Mouse (Mus musculus) layer of hippocampus, postnatal 25 days (tissue): ENCODE results near the gene Gucd1. TPM values are rescaled to one million over a fixed set of nuclear protein-coding genes. Genes with fewer than 3 reads are reported as not detected.

Experiments
- DNase-seq, 2 experiments: peaks; one replicate each; pipeline ENCODE4 v3.0.0; 2022; ENCODE audit warnings: mixed read lengths in 2 of 2, low spot score in 1 of 2; ENCODE audit errors: extremely low spot score in 1 of 2
- total RNA-seq, 2 experiments: library from RNA; stranded (reverse); gene quantifications; 2 replicates each; pipeline ENCODE4 v1.2.3; 2021

Gene Gucd1
- total RNA-seq, 2 experiments from 2014 or later = 16.3 to 19.5 TPM

- DNase-seq = peak; percentile 48 to 51
Measured at GRCm38 (mm10) chr10:75303324-75304048, 214.3 kb downstream of the Gucd1 start.

- DNase-seq = no peak
Measured at GRCm38 (mm10) chr10:75302536-75302935, 215.2 kb downstream of the Gucd1 start.

DNA sequence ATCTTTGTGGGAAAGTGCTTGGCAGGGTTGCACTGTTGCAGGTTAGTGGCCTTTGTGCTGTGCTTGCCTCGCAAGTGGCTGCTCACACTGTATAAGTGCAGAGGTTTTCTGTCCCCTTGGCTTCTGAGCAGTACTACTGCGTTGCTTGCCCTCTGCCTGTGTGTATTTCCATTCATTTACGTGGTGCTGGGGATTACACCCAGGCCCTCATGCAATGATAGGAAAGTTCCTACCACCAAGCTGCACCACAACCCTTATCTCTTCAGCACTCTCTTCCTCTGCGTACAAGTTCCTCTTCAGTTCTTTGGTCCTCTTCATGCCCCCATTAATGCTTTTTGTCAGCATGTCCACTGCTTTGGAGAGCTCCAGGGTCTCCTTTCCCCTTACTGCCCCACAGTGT is 215.8 kb downstream of the Gucd1 start:
- DNase-seq = no peak

DNA sequence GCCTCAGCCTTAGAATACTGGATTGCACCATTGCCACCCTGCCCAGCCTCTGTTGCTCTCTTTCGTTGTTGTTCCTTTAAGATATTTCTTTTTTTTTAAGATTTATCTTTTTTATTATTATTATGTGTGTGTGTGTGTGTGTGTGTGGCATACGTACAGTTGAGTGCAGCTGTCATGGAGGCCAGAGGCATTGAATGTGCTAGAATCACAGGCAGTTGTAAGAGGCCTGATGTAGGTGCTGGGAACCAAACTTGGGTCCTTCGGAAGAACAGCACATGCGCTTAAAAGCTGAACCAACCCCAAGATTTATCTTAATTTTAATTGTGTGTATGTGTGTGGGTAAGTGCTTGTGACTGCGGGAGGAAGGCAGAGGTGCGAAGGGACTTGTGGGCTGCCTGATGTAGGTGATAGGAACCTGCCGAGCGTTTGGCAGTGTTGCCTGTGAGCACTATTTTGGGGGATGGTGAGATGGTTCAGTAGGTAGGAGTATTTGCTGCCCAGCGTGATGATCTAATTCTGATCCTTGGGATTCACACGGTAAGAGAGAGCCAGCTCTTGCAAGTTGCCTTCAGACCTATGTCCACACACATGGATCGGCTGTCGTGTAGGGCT is 216.5 kb downstream of the Gucd1 start:
- no peak for DNase-seq

Other genes starting within 250 kb of the Gucd1 start
- gene Adora2a, start 201.1 kb downstream of the Gucd1 start, total RNA-seq = 1 to 10 TPM; 2.5 to 3.7 TPM
- under 1 TPM; 0.10 to 0.54 TPM for gene Upb1, start 116.9 kb downstream of the Gucd1 start, total RNA-seq
- gene Snrpd3, start 421 bp downstream of the Gucd1 start, total RNA-seq = 10 to 100 TPM; 70.6 to 77.7 TPM
- 10 to 100 TPM in 1 of 2 experiments, 1 to 10 TPM in 1; 9.7 to 10.7 TPM for gene Lrrc75b, start 42.4 kb upstream of the Gucd1 start, total RNA-seq
- 1 to 10 TPM; 3.4 to 3.5 TPM for gene Ggt1, start 43.6 kb upstream of the Gucd1 start, total RNA-seq
- 1 to 10 TPM; 3.3 to 3.8 TPM for gene Ggt5, start 71.4 kb upstream of the Gucd1 start, total RNA-seq
- gene Susd2, start 126.0 kb upstream of the Gucd1 start, total RNA-seq = 1 to 10 TPM; 1.4 to 1.6 TPM
- 10 to 100 TPM; 60.6 to 79.2 TPM for gene Cabin1, start 246.4 kb upstream of the Gucd1 start, total RNA-seq